Mouse (Mus musculus) ES-E14 (cell line): Measurements from ENCODE around the gene Gm10300.

Experiments used
- CHD2 ChIP-seq: IDR thresholded peaks from 2 replicates; pipeline ENCODE4 v1.6.1; 2014; ENCODE audit warnings: mild to moderate bottlenecking, low read depth, low read length, inconsistent platforms
- HCFC1 ChIP-seq: IDR thresholded peaks from 2 replicates; pipeline ENCODE4 v1.6.1; 2012; ENCODE audit warnings: low read length, inconsistent platforms, borderline replicate concordance; ENCODE audit not compliant: insufficient read depth
- MAFK ChIP-seq: IDR thresholded peaks from 2 replicates; pipeline ENCODE4 v1.6.1; 2014; ENCODE audit warnings: mild to moderate bottlenecking, low read depth, low read length, inconsistent platforms; ENCODE audit not compliant: insufficient read depth
- ZC3H11A ChIP-seq: IDR thresholded peaks from 2 replicates; pipeline ENCODE4 v1.6.1; 2012; ENCODE audit warnings: low read depth, mild to moderate bottlenecking, inconsistent platforms, low read length, borderline replicate concordance
- ZNF384 ChIP-seq: IDR thresholded peaks from 2 replicates; pipeline ENCODE4 v1.6.1; 2012; ENCODE audit warnings: low read depth, low read length, inconsistent platforms

- TF ChIP-seq ZNF384 (no peak), MAFK (no peak), ZC3H11A (no peak), HCFC1 (no peak), CHD2 (no peak)
These were observed 41.8 kb downstream of the Gm10300 start for GRCm38 (mm10) chr4:132116315-132116714.
